15 mouse cellular contexts compared by ENCODE assay signal in the genomic region with DNA sequence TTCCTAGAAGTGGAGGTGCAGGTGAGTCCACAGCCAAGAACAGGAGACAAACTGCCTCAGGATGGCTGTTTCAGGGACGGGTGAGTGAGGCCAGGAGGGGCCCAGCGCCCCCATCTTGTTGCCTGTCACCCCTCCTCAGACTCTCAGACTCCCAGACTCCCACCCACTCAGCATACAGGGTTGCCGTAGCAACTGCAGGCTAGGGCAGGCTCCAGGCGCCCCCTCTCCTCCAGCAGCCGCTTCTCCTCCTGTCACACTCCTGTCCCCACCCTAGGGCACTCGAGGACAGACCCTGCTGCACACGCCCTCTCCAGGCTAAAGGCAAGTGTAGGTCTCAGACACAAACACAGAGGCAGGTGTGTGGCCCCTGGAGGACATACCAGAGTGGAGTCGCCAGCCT. TPM values are rescaled to one million over a fixed set of nuclear protein-coding genes. Genes with fewer than 3 reads are reported as not detected.
DNase-seq lines count a peak whose midpoint lies in the region; ATAC-seq and TF ChIP-seq lines count a peak whose summit lies in the region.
"Had no signal": no experiment of that assay in that cellular context is flagged by ENCODE, and none has a peak within 500 bp of the region (broad histone marks: within the 10 kb centered on the region; RNA-seq: fewer than 3 reads in every experiment).

No protein-coding gene starts in this region.

- no peaks in the 10 kb centered on the region for H3K36me3 ChIP-seq in heart, embryonic 12.5 days
- H3K36me3 ChIP-seq in midbrain, embryonic 12.5 days = no peaks in the 10 kb centered on the region
- H3K36me3 ChIP-seq in midbrain, postnatal 0 days (ENCODE audit: insufficient read depth, low read length) = no peaks in the 10 kb centered on the region
- H3K36me3 ChIP-seq in forebrain, embryonic 15.5 days = no peaks in the 10 kb centered on the region

- no peak for TF ChIP-seq CTCF in midbrain, postnatal 0 days (IDR thresholded peaks at IDR 0.05)
- TF ChIP-seq CTCF in olfactory bulb, adult 2 months (IDR thresholded peaks at IDR 0.05; ENCODE audit: insufficient read depth, low read depth, low read length) = no peak

- no peak overlapping the region for H3K4me2 ChIP-seq in heart, embryonic 12.5 days
- H3K4me2 ChIP-seq in midbrain, embryonic 12.5 days (replicated peaks) = no peak overlapping the region
- no peak overlapping the region for H3K4me2 ChIP-seq in midbrain, postnatal 0 days (ENCODE audit: low read depth, low read length, poor library complexity, severe bottlenecking)
- no peak overlapping the region for H3K4me2 ChIP-seq in forebrain, embryonic 15.5 days (replicated peaks)

- TF ChIP-seq POLR2A in olfactory bulb, adult 2 months (IDR thresholded peaks at IDR 0.05; ENCODE audit: insufficient read depth, low read depth, low read length) = no peak

- peaks cover 93% of the 10 kb centered on the region for H3K4me1 ChIP-seq in heart, embryonic 12.5 days (replicated peaks)
- H3K4me1 ChIP-seq in midbrain, embryonic 12.5 days = peaks cover 30% of the 10 kb centered on the region
- H3K4me1 ChIP-seq in midbrain, postnatal 0 days (ENCODE audit: insufficient read depth, low read length) = peaks cover under 1% of the 10 kb centered on the region; the same call in 1 of the 2 replicates
- H3K4me1 ChIP-seq in forebrain, embryonic 15.5 days = peaks cover 45% of the 10 kb centered on the region
- H3K4me1 ChIP-seq in olfactory bulb, adult 2 months (ENCODE audit: control insufficient read depth, insufficient read depth, low read length) = peaks cover 70% of the 10 kb centered on the region

- H3K9ac ChIP-seq in heart, embryonic 12.5 days = 0 out of 2 replicates have a peak overlapping the region, but pooled peaks have one; percentile 6
- H3K9ac ChIP-seq in midbrain, embryonic 12.5 days (replicated peaks) = peak overlapping the region; percentile 20
- no peak overlapping the region for H3K9ac ChIP-seq in midbrain, postnatal 0 days (replicated peaks; ENCODE audit: low read length, poor library complexity, severe bottlenecking)
- H3K9ac ChIP-seq in forebrain, embryonic 15.5 days (replicated peaks) = no peak overlapping the region

- no peak for DNase-seq in heart, adult 18-20 months
- no peak for DNase-seq in midbrain, postnatal 0 days (ENCODE audit: low spot score)
- no peak for DNase-seq in thymus, postnatal 4 days
- DNase-seq in adrenal gland, postnatal 14 days = no peak
- DNase-seq: adrenal gland, postnatal 10 days; cerebellum, adult 2 months; gastrocnemius, postnatal 36 days; kidney, postnatal 4 days; liver; lung, postnatal 4 days had no signal

- no peaks in the 10 kb centered on the region for H3K27me3 ChIP-seq in heart, embryonic 12.5 days (replicated peaks)
- H3K27me3 ChIP-seq in midbrain, embryonic 12.5 days = no peaks in the 10 kb centered on the region
- H3K27me3 ChIP-seq in midbrain, postnatal 0 days (ENCODE audit: insufficient read depth, low read length) = no peaks in the 10 kb centered on the region
- no peaks in the 10 kb centered on the region for H3K27me3 ChIP-seq in forebrain, embryonic 15.5 days
- H3K27me3 ChIP-seq: Patski had no signal

- H3K4me3 ChIP-seq in heart, embryonic 12.5 days = no peak overlapping the region
- no peak overlapping the region for H3K4me3 ChIP-seq in midbrain, embryonic 12.5 days
- H3K4me3 ChIP-seq in midbrain, postnatal 0 days (ENCODE audit: low read depth, low read length) = no peak overlapping the region
- no peak overlapping the region for H3K4me3 ChIP-seq in forebrain, embryonic 15.5 days
- H3K4me3 ChIP-seq in olfactory bulb, adult 2 months (ENCODE audit: insufficient read depth, low read depth, low read length) = no peak overlapping the region

- no peaks in the 10 kb centered on the region for H3K9me3 ChIP-seq in heart, embryonic 12.5 days (replicated peaks)
- H3K9me3 ChIP-seq in midbrain, embryonic 12.5 days = no peaks in the 10 kb centered on the region
- no peaks in the 10 kb centered on the region for H3K9me3 ChIP-seq in midbrain, postnatal 0 days (ENCODE audit: low read length)
- H3K9me3 ChIP-seq in forebrain, embryonic 15.5 days = no peaks in the 10 kb centered on the region

- WGBS in heart, embryonic 12.5 days = 38% methylated on average over 8 of the region's 8 CpGs
- WGBS in midbrain, embryonic 12.5 days = 50% methylated on average over 7 of the region's 8 CpGs
- 44% methylated on average over 8 of the region's 8 CpGs for WGBS in midbrain, postnatal 0 days
- WGBS in forebrain, embryonic 15.5 days = 41% methylated on average over 8 of the region's 8 CpGs
- WGBS in olfactory bulb, adult 2 months = 34% methylated on average over 8 of the region's 8 CpGs

- H3K27ac ChIP-seq in heart, embryonic 12.5 days (ENCODE audit: poor library complexity, severe bottlenecking) = no peak overlapping the region
- no peak overlapping the region for H3K27ac ChIP-seq in midbrain, embryonic 12.5 days (replicated peaks)
- H3K27ac ChIP-seq in midbrain, postnatal 0 days (ENCODE audit: low read depth, low read length) = no peak overlapping the region
- H3K27ac ChIP-seq in forebrain, embryonic 15.5 days (replicated peaks) = no peak overlapping the region
- peak overlapping the region; percentile 70 for H3K27ac ChIP-seq in olfactory bulb, adult 2 months (ENCODE audit: insufficient read depth, low read depth, low read length)

- no peak for ATAC-seq in heart, embryonic 12.5 days (ENCODE audit: insufficient number of reproducible peaks, low FRiP score)
- no peak for ATAC-seq in midbrain, embryonic 12.5 days (ENCODE audit: low FRiP score, low read depth)
- no peak for ATAC-seq in midbrain, postnatal 0 days (ENCODE audit: low FRiP score)
- 0 out of 2 replicates have a peak, but pooled peaks have one; percentile 33 for ATAC-seq in forebrain, embryonic 15.5 days (replicated peaks)
- ATAC-seq: Patski had no signal

RNA-seq across cellular contexts. Expression of gene Adgrl1, which starts 9.4 kb away (rescaled TPM):
- polyA plus RNA-seq in heart, embryonic 12.5 days (2016; fragmentation: Nextera tagmentation; extraction: Ambion mirVana) = 11.2 and 11.4 TPM in 2 replicates
- total RNA-seq in heart, adult 18-20 months (2021) = 10 to 100 TPM in 1 of 2 experiments, 1 to 10 TPM in 1; 9.9 to 10.9 TPM
- 30.2 and 30.4 TPM in 2 replicates for polyA plus RNA-seq in midbrain, embryonic 12.5 days (2016; fragmentation: Nextera tagmentation; extraction: Ambion mirVana)
- total RNA-seq in midbrain, postnatal 0 days (2014; rRNA removed) = 394 and 593 TPM in 2 replicates
- 55.5 and 55.9 TPM in 2 replicates for polyA plus RNA-seq in midbrain, postnatal 0 days (2015; fragmentation: Nextera tagmentation; extraction: Ambion mirVana)
- 56.2 and 57.0 TPM in 2 replicates for polyA plus RNA-seq in forebrain, embryonic 15.5 days (2015; fragmentation: Nextera tagmentation; extraction: Ambion mirVana)
- polyA plus RNA-seq in olfactory bulb, adult 2 months (2012; ENCODE audit: insufficient read depth, insufficient read length, low replicate concordance, missing spikeins) = 113 TPM in 1 of 2 replicates, not detected in the other
- total RNA-seq in adrenal gland, postnatal 14 days (2021) = 63.1 and 64.1 TPM in 2 replicates

RNA-seq across cellular contexts. Expression of gene Gm10644, which starts 45.7 kb away (rescaled TPM):
- 0.34 and 0.40 TPM in 2 replicates for polyA plus RNA-seq in heart, embryonic 12.5 days (2016; fragmentation: Nextera tagmentation; extraction: Ambion mirVana)
- total RNA-seq in heart, adult 18-20 months (2021) = 1 to 10 TPM; 1.4 to 1.7 TPM
- polyA plus RNA-seq in midbrain, embryonic 12.5 days (2016; fragmentation: Nextera tagmentation; extraction: Ambion mirVana) = 0.76 and 0.88 TPM in 2 replicates
- total RNA-seq in midbrain, postnatal 0 days (2014; rRNA removed) = 0.47 and 0.60 TPM in 2 replicates
- polyA plus RNA-seq in midbrain, postnatal 0 days (2015; fragmentation: Nextera tagmentation; extraction: Ambion mirVana) = 0.36 and 0.39 TPM in 2 replicates
- 0.74 and 0.95 TPM in 2 replicates for polyA plus RNA-seq in forebrain, embryonic 15.5 days (2015; fragmentation: Nextera tagmentation; extraction: Ambion mirVana)
- not detected in 2 replicates for polyA plus RNA-seq in olfactory bulb, adult 2 months (2012; ENCODE audit: insufficient read depth, insufficient read length, low replicate concordance, missing spikeins)
- total RNA-seq in adrenal gland, postnatal 14 days (2021) = 1.1 and 1.4 TPM in 2 replicates

RNA-seq across cellular contexts. Expression of gene Asf1b, which starts 46.0 kb away (rescaled TPM):
- polyA plus RNA-seq in heart, embryonic 12.5 days (2016; fragmentation: Nextera tagmentation; extraction: Ambion mirVana) = 55.0 and 58.3 TPM in 2 replicates
- total RNA-seq in heart, adult 18-20 months (2021) = 1 to 10 TPM; 1.3 to 2.0 TPM
- 58.8 and 62.8 TPM in 2 replicates for polyA plus RNA-seq in midbrain, embryonic 12.5 days (2016; fragmentation: Nextera tagmentation; extraction: Ambion mirVana)
- total RNA-seq in midbrain, postnatal 0 days (2014; rRNA removed) = 3.9 and 20.4 TPM in 2 replicates
- polyA plus RNA-seq in midbrain, postnatal 0 days (2015; fragmentation: Nextera tagmentation; extraction: Ambion mirVana) = 3.8 and 4.3 TPM in 2 replicates
- 20.7 and 22.2 TPM in 2 replicates for polyA plus RNA-seq in forebrain, embryonic 15.5 days (2015; fragmentation: Nextera tagmentation; extraction: Ambion mirVana)
- not detected in 2 replicates for polyA plus RNA-seq in olfactory bulb, adult 2 months (2012; ENCODE audit: insufficient read depth, insufficient read length, low replicate concordance, missing spikeins)
- total RNA-seq in adrenal gland, postnatal 14 days (2021) = 9.7 and 10.7 TPM in 2 replicates

Comparison
In these comparisons a context has a peak if more than half of its experiments do, and no peak if none do; other contexts are left out.
1. H3K9ac ChIP-seq: peak in heart, embryonic 12.5 days (single experiment) and midbrain, embryonic 12.5 days (single experiment); none in midbrain, postnatal 0 days (single experiment) and forebrain, embryonic 15.5 days (single experiment).